Mouse (Mus musculus) right cerebral cortex, postnatal 36 days (tissue): ENCODE measurements at regions not wholly inside any gene's neighbourhood (a gene's known extent, or its start where the extent isn't known, plus 50 kb on each side); places are given as distances from the start of the nearest gene placed in this dataset.

Source experiments
- DNase-seq, 2 experiments: peaks; one replicate each; pipeline ENCODE4 v3.0.0; 2022; ENCODE audit warnings: low spot score in 2 of 2, mixed read lengths in 1 of 2

DNA sequence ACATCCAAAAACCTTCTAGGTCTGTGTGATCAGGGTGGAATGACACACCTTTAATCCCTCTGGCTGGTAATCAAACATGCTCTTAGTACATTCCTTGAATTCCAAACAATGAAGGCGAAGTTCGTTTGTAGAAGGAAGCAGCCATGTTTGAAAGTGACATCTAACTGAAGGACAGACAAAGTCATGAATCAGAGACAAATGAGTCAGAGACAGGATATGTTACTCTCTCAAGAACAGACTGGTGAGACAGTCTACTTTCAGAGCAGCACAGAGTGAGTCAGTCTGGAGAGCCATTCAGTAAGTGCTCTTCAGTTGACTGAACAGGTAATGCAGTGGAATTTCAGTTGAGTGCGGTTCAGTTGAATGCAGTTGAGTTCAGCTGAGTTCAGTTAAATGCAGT, 150.4 kb downstream of the Cpe start:
- no peak for DNase-seq

- no peak for DNase-seq
These were observed 152.9 kb downstream of the Cpe start for GRCm38 (mm10) chr8:64539846-64540472.

GRCm38 (mm10) chr8:64531780-64532179, 161.1 kb downstream of the Cpe start:
- no peak for DNase-seq

GRCm38 (mm10) chr8:64522441-64523102, 170.3 kb downstream of the Cpe start:
- DNase-seq = no peak

DNA sequence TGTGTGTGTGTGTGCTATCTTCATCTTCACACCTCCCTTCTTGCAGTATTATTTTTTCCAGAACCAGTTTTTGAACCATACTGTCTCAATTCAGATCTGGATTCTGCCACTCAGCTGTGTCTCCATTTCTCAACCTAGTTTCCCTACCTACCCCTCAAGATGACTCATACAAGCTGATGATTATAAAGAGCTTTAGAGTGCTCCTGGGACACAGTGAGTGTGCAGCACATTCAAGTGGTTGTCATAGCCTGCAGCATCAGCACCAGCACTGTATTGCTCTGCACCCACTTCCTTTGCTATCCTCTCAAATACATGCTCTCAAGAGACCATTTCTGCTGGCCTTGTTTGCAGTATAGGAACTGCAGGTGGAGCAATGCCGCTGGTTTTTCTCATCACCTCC, 173.2 kb downstream of the Cpe start:
- no peak for DNase-seq

DNA sequence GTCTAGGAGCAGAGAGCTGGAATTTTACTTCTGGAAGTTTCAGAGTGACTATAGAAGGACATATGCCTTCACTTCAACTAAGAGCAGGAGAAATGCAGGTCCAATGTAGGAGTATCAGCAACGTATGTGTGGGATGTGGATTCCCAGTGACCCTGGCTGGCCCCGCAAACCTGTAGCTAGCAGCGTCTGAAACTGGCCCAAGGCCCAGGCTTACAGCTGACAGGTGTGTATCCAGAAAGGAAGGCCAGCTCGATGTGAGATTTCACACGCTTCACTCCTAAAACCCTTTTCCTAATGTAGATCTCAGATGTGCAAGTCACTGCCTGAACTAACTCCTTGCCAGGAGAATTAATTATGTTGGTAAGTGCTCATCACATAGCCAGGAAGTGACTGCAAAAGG, 176.9 kb downstream of the Cpe start:
- DNase-seq = no peak

GRCm38 (mm10) chr8:64497281-64498060, 195.4 kb downstream of the Cpe start:
- DNase-seq = no peak

DNA sequence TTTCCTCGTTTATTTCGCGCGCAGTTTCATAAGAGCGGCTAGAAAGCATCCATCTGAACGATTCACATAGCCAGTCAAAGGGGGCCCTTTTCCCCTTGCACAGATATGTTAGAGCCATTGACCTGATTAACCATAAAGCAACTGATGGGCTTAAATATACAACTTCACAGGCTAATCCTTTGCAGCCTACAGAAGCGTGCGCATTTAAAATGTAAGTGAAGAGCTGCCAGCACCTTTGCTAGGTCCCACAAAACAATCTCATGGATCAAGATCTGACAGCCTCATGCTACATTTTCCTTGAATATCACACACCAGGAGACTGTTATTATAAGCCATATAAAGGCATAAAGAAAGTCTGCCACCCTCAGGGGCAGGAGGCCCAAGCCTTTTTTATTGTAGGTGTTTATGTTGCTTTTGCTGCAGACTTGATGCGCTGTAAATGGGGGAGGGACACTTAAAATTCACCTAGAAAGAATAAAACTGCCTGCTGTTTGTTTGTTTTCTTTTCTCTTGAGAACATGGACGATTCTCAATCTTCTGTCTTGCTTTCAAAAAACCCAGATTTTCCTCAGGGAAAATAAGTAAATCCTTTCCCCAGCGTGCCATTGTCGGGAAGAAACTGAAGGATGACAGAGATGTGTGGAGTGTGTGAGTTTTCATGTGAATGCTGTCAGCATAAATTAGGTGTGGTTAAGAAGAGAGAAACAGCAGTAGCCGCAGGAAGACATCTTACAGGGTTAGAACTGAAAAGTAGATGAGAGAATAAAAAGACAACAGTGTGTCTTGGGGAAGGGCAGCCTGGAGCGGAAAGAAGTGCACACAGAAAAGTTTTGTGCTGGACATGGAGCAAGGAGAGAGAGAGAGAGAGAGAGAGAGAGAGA, 196.3 kb downstream of the Cpe start:
- no peak for DNase-seq

DNA sequence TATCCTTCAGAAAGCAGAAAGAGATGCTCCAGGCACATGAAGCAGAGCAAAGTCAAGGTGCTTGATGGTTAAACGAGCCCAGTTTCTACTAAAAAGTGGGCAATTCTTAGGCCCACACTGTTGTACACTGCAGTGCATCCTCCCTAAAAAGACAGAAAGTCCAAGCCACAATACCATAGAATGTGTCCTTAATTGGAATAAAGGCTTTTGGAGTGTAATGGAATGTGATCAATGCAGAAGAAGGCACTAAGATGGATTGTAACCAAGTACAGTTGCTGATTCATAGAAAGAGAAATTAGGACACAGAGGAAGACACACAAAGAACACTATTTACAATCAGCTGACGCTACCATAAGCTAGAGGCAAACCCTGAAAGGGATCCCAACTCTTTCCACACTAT, 201.3 kb downstream of the Cpe start:
- no peak for DNase-seq

- DNase-seq = no peak
These were observed 204.8 kb downstream of the Cpe start for GRCm38 (mm10) chr8:64488057-64488456.

GRCm38 (mm10) chr8:64473276-64473675, 219.6 kb downstream of the Cpe start:
- no peak for DNase-seq

GRCm38 (mm10) chr8:64472801-64473270, 220.0 kb downstream of the Cpe start:
- DNase-seq = no peak

DNA sequence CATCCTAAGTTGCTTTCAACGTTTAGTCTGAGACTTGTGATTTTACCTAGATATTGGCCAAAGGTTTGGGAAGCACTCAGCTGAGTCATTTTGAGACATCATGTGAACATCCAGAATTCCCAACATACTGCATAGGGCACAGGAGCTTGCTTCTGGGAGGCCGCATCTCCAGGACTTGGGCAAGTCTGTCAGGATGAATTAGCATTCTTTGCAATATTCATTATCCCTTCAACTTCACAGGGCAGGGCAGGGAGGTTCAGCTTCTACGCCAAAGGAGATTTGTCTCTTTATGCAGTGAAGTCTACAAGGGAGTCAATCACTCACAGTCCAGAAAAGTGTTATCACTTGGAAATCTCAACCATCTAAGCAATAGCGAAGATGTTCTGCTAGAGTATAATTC, 231.7 kb downstream of the Cpe start:
- no peak for DNase-seq

- DNase-seq = no peak
These were observed 235.9 kb downstream of the Cpe start for GRCm38 (mm10) chr8:64456970-64457369.

- DNase-seq = no peak
These were observed 238.1 kb downstream of the Cpe start for GRCm38 (mm10) chr8:64454736-64455135.

GRCm38 (mm10) chr8:64445366-64445765, 239.3 kb upstream of the Tll1 start:
- DNase-seq = no peak

GRCm38 (mm10) chr8:64444429-64444828, 238.4 kb upstream of the Tll1 start:
- no peak for DNase-seq

GRCm38 (mm10) chr8:64438489-64438888, 232.4 kb upstream of the Tll1 start:
- DNase-seq = no peak

GRCm38 (mm10) chr8:64434648-64435047, 228.6 kb upstream of the Tll1 start:
- DNase-seq = no peak

DNA sequence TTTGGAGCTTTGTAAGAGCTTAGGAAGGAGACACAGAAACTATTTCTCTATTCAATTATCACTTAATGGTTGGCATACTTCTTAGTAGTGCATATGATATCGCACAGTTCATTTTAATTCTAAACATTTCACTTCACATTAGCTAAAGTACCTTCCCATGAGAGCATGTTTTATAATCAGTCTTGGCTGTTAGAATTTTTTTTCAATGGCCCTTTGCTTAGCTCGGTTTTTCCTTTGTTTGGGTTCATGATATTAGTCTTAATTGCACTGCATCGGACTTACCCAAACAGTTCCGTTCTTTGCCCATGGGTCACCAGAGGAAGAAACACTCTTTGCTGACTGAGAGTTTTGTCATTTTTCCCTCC, 216.8 kb upstream of the Tll1 start:
- DNase-seq = no peak

DNA sequence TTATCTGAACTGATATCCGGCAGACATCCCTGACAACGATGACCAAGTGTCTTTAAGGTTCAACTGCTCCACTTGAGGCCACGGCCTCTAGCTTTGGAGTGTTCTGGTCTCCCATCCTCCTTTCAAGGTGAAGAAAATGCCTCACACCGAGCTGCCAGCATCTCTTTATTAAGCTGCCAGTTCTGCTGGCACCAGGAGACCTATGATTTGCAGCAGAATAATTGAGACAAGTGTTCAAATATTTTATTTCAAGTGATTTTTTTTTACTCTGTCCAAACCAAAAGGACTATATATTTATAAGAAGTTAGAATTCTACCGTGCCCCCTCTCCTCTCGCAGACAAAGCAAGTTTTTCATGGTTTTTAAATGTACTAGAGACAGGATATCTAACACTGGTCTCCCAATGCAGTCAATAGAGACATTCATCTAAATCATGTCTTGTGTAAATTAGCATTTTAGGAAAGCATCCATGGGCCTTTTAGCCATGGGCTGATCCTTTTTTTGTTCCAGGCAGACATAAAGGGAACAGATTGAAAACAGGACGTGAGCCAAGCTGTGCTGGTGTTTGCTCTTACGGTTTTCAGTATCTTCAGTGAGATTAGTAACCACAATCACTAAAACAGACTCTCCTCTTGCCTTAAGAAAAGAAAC, 216.3 kb upstream of the Tll1 start:
- no peak for DNase-seq
